Mouse (Mus musculus): Measurements from ENCODE around the gene Ccdc36. TPM values are rescaled to one million over a fixed set of nuclear protein-coding genes. Genes with fewer than 3 reads are reported as not detected.

Gene Ccdc36
- polyA plus RNA-seq, 1 experiment from 2014 or later: 2.4 TPM

- 80% methylated on average over 3 of the region's 3 CpGs for WGBS
- no peak overlapping the region for H3K4me2 ChIP-seq
- no peaks in the 10 kb centered on the region for H3K4me1 ChIP-seq
- ATAC-seq (ENCODE audit: borderline replicate concordance, extremely low read depth, low FRiP score, low TSS enrichment): no peak
- H3K27me3 ChIP-seq: no peaks in the 10 kb centered on the region
- no peak overlapping the region for H3K27ac ChIP-seq
- H3K4me3 ChIP-seq: no peak overlapping the region
- no peak overlapping the region for H3K9ac ChIP-seq
- H3K9me3 ChIP-seq: no peaks in the 10 kb centered on the region
- H3K36me3 ChIP-seq: peaks cover 2% of the 10 kb centered on the region
Measured at GRCm38 (mm10) chr9:108398324-108398723, 30.0 kb downstream of the Ccdc36 start.

- H3K27me3 ChIP-seq: no peaks in the 10 kb centered on the region
- H3K4me3 ChIP-seq: no peak overlapping the region
- H3K9ac ChIP-seq: no peak overlapping the region
- no peaks in the 10 kb centered on the region for H3K9me3 ChIP-seq
- WGBS: 87% methylated on average over 1 of the region's 1 CpGs
- no peaks in the 10 kb centered on the region for H3K4me1 ChIP-seq
- ATAC-seq (ENCODE audit: borderline replicate concordance, extremely low read depth, low FRiP score, low TSS enrichment): no peak
- peaks cover 31% of the 10 kb centered on the region for H3K36me3 ChIP-seq
- H3K4me2 ChIP-seq: no peak overlapping the region
- no peak overlapping the region for H3K27ac ChIP-seq
Measured at GRCm38 (mm10) chr9:108395427-108395826, 32.9 kb downstream of the Ccdc36 start.

- Histone ChIP-seq H3K36me3 (peaks cover 40% of the 10 kb centered on the region), H3K27ac (no peak overlapping the region), H3K27me3 (no peaks in the 10 kb centered on the region), H3K9ac (no peak overlapping the region), H3K9me3 (no peaks in the 10 kb centered on the region), H3K4me1 (no peaks in the 10 kb centered on the region), H3K4me3 (no peak overlapping the region), H3K4me2 (no peak overlapping the region)
- 96% methylated on average over 6 of the region's 6 CpGs for WGBS
- no peak for ATAC-seq (ENCODE audit: borderline replicate concordance, extremely low read depth, low FRiP score, low TSS enrichment)
Measured at GRCm38 (mm10) chr9:108394191-108394590, 34.1 kb downstream of the Ccdc36 start.

GRCm38 (mm10) chr9:108392676-108393075 lies 35.6 kb downstream of the Ccdc36 start, which contains the start of gene 1700102P08Rik:
1700102P08Rik (plus strand) TSS chr9:108392805.
- Histone ChIP-seq H3K4me1 (no peaks in the 10 kb centered on the region), H3K36me3 (peaks cover 55% of the 10 kb centered on the region), H3K9me3 (no peaks in the 10 kb centered on the region), H3K27ac (no peak within 1 kb of the TSS), H3K4me3 (no peak within 1 kb of the TSS), H3K27me3 (no peaks in the 10 kb centered on the region), H3K4me2 (no peak within 1 kb of the TSS), H3K9ac (no peak within 1 kb of the TSS)
- 75% methylated on average over 18 of the region's 18 CpGs for WGBS
- ATAC-seq (ENCODE audit: borderline replicate concordance, extremely low read depth, low FRiP score, low TSS enrichment): no peak

GRCm38 (mm10) chr9:108389220-108389619 lies 39.1 kb downstream of the Ccdc36 start:
- H3K4me1 ChIP-seq: no peaks in the 10 kb centered on the region
- H3K27me3 ChIP-seq: no peaks in the 10 kb centered on the region
- no peak overlapping the region for H3K27ac ChIP-seq
- peaks cover 84% of the 10 kb centered on the region for H3K36me3 ChIP-seq
- WGBS: 72% methylated on average over 6 of the region's 6 CpGs
- no peaks in the 10 kb centered on the region for H3K9me3 ChIP-seq
- no peak overlapping the region for H3K4me3 ChIP-seq
- ATAC-seq (ENCODE audit: borderline replicate concordance, extremely low read depth, low FRiP score, low TSS enrichment): no peak
- no peak overlapping the region for H3K9ac ChIP-seq
- H3K4me2 ChIP-seq: no peak overlapping the region

GRCm38 (mm10) chr9:108388601-108389000 lies 39.7 kb downstream of the Ccdc36 start:
- H3K4me3 ChIP-seq: no peak overlapping the region
- H3K27me3 ChIP-seq: no peaks in the 10 kb centered on the region
- H3K4me1 ChIP-seq: no peaks in the 10 kb centered on the region
- H3K9me3 ChIP-seq: no peaks in the 10 kb centered on the region
- WGBS: 74% methylated on average over 10 of the region's 10 CpGs
- no peak overlapping the region for H3K9ac ChIP-seq
- H3K4me2 ChIP-seq: no peak overlapping the region
- peaks cover 89% of the 10 kb centered on the region for H3K36me3 ChIP-seq
- no peak for ATAC-seq (ENCODE audit: borderline replicate concordance, extremely low read depth, low FRiP score, low TSS enrichment)
- no peak overlapping the region for H3K27ac ChIP-seq

- no peak for ATAC-seq (ENCODE audit: borderline replicate concordance, extremely low read depth, low FRiP score, low TSS enrichment)
- H3K27me3 ChIP-seq: no peaks in the 10 kb centered on the region
- H3K9me3 ChIP-seq: no peaks in the 10 kb centered on the region
- no peak overlapping the region for H3K27ac ChIP-seq
- no peak overlapping the region for H3K4me3 ChIP-seq
- H3K4me2 ChIP-seq: no peak overlapping the region
- WGBS: 77% methylated on average over 4 of the region's 4 CpGs
- no peak overlapping the region for H3K9ac ChIP-seq
- H3K4me1 ChIP-seq: no peaks in the 10 kb centered on the region
- peaks cover 88% of the 10 kb centered on the region for H3K36me3 ChIP-seq
Measured at GRCm38 (mm10) chr9:108386816-108387215, 41.5 kb downstream of the Ccdc36 start.

- whole genome bisulfite sequencing: 57% methylated on average over 7 of the region's 7 CpGs
- no peak overlapping the region for H3K4me3 ChIP-seq
- peaks cover 87% of the 10 kb centered on the region for H3K36me3 ChIP-seq
- ATAC-seq (ENCODE audit: borderline replicate concordance, extremely low read depth, low FRiP score, low TSS enrichment): no peak
- no peak overlapping the region for H3K4me2 ChIP-seq
- H3K27ac ChIP-seq: no peak overlapping the region
- H3K4me1 ChIP-seq: no peaks in the 10 kb centered on the region
- no peak overlapping the region for H3K9ac ChIP-seq
- H3K27me3 ChIP-seq: no peaks in the 10 kb centered on the region
- H3K9me3 ChIP-seq: no peaks in the 10 kb centered on the region
Measured at GRCm38 (mm10) chr9:108385006-108385405, 43.3 kb downstream of the Ccdc36 start.

- H3K27ac ChIP-seq: no peak overlapping the region
- no peaks in the 10 kb centered on the region for H3K4me1 ChIP-seq
- no peak overlapping the region for H3K9ac ChIP-seq
- no peak overlapping the region for H3K4me3 ChIP-seq
- ATAC-seq (ENCODE audit: borderline replicate concordance, extremely low read depth, low FRiP score, low TSS enrichment): no peak
- no peaks in the 10 kb centered on the region for H3K9me3 ChIP-seq
- no peak overlapping the region for H3K4me2 ChIP-seq
- peaks cover 89% of the 10 kb centered on the region for H3K36me3 ChIP-seq
- WGBS: 76% methylated on average over 9 of the region's 9 CpGs
- H3K27me3 ChIP-seq: no peaks in the 10 kb centered on the region
Measured at GRCm38 (mm10) chr9:108381382-108381781, 46.9 kb downstream of the Ccdc36 start.

- H3K4me2 ChIP-seq: no peak overlapping the region
- no peaks in the 10 kb centered on the region for H3K4me1 ChIP-seq
- no peak for ATAC-seq (ENCODE audit: borderline replicate concordance, extremely low read depth, low FRiP score, low TSS enrichment)
- H3K36me3 ChIP-seq: peaks cover 90% of the 10 kb centered on the region
- H3K27ac ChIP-seq: no peak overlapping the region
- no peak overlapping the region for H3K9ac ChIP-seq
- H3K27me3 ChIP-seq: no peaks in the 10 kb centered on the region
- WGBS: 86% methylated on average over 4 of the region's 4 CpGs
- no peaks in the 10 kb centered on the region for H3K9me3 ChIP-seq
- H3K4me3 ChIP-seq: no peak overlapping the region
Measured at GRCm38 (mm10) chr9:108379294-108379693, 49.0 kb downstream of the Ccdc36 start.

- no peak for ATAC-seq (ENCODE audit: borderline replicate concordance, extremely low read depth, low FRiP score, low TSS enrichment)
- H3K27ac ChIP-seq: no peak overlapping the region
- H3K4me3 ChIP-seq: no peak overlapping the region
- H3K4me2 ChIP-seq: no peak overlapping the region
- no peaks in the 10 kb centered on the region for H3K4me1 ChIP-seq
- H3K27me3 ChIP-seq: no peaks in the 10 kb centered on the region
- peaks cover 90% of the 10 kb centered on the region for H3K36me3 ChIP-seq
- no peaks in the 10 kb centered on the region for H3K9me3 ChIP-seq
- no peak overlapping the region for H3K9ac ChIP-seq
- 85% methylated on average over 5 of the region's 5 CpGs for WGBS
Measured at GRCm38 (mm10) chr9:108378736-108379135, 49.5 kb downstream of the Ccdc36 start.

- no peaks in the 10 kb centered on the region for H3K4me1 ChIP-seq
- no peak overlapping the region for H3K4me3 ChIP-seq
- no peak for ATAC-seq (ENCODE audit: borderline replicate concordance, extremely low read depth, low FRiP score, low TSS enrichment)
- no peaks in the 10 kb centered on the region for H3K9me3 ChIP-seq
- H3K36me3 ChIP-seq: peaks cover 92% of the 10 kb centered on the region
- WGBS: 76% methylated on average over 9 of the region's 9 CpGs
- H3K4me2 ChIP-seq: no peak overlapping the region
- H3K9ac ChIP-seq: no peak overlapping the region
- H3K27me3 ChIP-seq: no peaks in the 10 kb centered on the region
- no peak overlapping the region for H3K27ac ChIP-seq
Measured at GRCm38 (mm10) chr9:108378234-108378633, 50.0 kb downstream of the Ccdc36 start.

Data from lung, embryonic 15.5 days (tissue).